Mouse (Mus musculus) CD4-positive helper T cell, adult 2 months (primary cell): ENCODE measurements at regions not wholly inside any gene's neighbourhood (a gene's known extent, or its start where the extent isn't known, plus 50 kb on each side); places are given as distances from the start of the nearest gene placed in this dataset.
A peak's percentile ranks its signal among the peaks of the same experiment; 100 is the strongest.
"Not testable (repeated sequence)": the region's sequence is repeated elsewhere in the genome, so short reads cannot be mapped to it uniquely, and the experiment has no call there.

Experiments
- DNase-seq: peaks from one replicate; pipeline ENCODE4 v3.0.0-alpha.2; 2012; ENCODE audit warnings: low read depth, missing footprints, low spot score

DNA sequence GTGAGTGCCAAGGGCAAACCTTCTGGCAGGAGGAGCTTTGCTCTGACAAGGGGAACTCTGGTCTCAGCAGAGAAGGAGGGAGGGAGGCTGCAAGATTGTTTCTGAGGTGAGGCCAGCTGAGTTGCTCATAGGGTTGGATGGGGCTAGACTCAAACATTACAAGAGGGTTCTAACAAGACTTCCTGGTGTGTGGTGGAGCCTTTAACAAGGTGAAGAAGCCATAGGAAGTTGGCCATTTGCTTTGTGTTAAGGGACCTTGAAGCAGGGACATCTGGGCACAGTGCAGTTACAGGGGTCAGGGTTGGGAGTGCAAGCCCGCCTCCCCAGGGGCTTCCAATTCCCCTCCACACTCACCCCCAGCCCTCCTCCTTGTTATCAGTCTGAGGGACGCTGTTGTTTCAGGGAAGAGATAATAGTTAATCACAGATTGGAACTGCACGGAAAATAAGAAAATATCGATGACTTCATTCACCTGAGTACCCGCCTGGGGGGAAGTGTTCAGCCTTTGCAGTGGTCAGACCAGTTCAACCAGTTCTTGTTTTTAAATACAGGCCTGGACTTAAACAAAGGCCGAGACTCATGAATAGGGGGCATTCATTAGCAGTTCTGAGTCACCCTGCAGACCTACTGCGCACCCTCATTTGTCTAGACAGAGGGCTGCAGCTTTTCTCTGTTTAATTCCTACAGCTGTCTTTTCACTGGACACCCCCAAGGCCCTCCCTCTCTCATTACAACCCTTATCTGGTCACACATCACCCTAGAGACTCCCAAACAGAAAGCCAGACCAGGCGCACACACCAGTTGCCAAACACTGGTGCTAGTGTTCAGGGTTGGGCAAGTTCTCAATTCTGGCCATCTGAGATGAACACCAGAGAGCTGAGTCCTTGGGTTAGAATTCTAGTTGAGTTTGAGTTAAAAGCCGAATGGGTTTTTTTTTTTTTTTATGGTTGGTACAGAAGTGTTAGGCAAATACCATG, 139.5 kb downstream of the Bcl2l11 start:
- DNase-seq = no peak

DNA sequence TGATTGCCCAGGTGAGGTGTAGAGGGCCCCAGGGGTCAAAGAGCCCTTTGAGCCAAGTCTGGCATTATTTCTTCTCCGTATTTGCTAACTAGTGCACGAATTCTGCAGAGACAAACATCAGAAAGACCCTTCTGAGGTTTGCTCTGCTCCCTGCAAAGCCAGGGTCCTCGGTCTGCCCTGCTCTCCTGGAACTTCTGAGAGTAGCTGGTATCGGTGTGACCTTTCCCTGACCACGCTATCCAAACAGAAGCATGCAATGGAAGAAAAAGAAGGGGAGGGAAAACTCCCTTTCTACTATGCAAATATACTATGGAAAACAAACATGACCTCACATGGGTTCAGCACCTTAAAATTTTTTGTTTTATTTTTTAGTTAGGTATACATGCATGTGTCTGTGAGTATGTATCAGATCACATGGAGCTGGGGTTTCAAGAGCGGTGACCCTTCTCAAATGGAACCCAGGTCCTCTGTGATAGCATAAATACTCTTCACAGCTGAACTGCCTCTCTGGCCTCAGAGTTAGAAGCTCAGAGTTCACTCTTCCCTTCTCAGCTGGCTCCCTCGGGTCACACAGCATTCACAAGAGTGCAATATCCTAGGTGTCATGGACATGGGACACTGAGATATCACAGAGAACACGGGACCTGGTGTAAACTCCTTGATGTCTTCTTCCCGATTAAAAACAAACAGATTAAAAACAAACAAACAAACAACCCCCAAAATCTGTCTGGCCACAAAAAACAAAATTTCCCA, 144.7 kb downstream of the Bcl2l11 start:
- DNase-seq = no peak

DNA sequence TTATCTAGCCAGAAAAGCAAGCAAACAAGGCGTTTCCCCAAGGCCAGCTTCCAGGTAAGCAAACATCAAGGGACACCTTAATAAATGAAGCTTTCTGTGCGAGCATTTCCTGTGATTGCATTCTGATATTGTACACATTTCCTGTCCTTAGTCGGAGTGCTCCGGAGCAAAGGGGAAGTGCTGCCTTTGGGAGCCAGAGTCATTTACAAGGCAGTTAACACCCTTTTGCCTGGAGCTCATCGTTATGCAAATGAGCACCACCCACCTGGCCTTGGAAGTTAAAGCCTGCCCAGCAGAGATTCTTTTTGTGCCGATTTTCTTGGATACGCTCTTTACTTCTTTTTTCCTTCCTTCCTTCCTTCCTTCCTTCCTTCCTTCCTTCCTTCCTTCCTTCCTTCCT, 147.0 kb downstream of the Bcl2l11 start:
- DNase-seq = no peak

DNA sequence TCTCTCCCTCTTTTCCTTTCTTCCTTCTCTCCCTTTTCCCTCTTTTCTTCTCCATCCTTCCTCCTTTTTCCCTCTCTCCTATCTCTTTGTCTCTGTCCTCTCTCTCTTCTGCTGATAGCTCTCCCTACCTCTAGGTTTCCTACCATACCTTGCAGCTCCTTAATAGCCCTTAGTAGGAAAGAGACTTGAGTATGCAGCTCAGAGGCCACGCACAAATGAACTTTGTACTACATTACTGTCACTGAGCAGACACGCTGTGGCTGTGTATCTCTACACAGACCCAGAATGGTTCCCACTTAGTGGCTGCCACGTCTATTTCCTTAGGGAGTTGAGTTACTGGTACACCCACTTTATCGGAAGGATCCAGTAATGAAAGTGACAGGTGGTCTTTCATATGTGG, 147.5 kb downstream of the Bcl2l11 start:
- DNase-seq = no peak

DNA sequence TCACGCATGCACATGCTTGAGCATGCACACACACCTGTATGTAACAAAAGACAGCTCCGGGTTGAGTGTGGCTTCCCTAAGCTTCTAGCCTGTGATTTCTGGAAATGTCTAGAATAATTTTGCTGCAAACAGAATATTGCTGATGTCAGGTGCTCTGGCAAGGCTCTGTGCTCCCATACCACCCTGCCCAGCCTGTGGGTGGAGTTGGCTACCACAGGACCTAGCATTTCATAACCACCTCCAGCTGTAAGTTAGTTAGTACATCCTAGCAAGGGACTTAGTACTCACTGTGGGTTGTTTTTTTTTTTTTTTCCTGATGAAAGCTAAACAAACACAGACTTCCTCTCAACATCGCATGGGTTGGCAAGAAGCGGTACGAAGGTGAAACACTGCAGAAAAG, 150.5 kb downstream of the Bcl2l11 start:
- no peak for DNase-seq

DNA sequence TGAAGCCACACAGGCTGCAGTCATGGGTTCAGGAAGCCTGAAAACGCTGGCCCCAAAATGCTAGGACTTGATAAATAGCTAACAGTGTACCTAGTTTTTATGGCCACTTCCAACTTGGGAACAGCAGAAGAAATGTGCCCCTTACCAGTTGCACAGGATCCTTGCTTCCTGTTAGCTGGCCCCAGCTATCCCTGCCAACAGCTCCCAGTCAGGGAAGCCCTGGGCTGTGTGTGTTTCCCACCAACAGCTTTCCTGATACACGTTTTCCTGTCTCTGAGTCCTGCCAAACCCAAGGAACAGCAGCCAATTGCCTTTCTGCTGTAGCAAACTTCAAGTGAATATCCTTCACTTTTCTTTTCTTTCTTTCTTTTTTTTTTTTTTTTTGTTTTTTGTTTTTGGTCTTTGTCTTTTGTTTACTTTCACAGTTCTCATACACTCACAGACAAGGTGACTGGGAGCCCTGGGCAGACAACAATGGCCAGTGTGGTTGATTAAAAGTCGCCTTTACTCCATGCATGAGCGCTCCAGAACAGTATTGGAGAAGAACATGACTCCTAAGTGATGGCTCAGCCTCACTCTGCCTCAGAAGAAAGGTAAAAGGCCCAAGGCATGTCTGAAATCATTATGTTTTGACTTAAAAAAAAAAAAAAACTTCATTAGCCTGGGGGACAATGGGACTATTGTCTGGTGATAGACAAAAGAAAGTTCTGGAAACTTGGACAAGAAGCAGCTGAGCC, 151.7 kb downstream of the Bcl2l11 start:
- DNase-seq = no peak

DNA sequence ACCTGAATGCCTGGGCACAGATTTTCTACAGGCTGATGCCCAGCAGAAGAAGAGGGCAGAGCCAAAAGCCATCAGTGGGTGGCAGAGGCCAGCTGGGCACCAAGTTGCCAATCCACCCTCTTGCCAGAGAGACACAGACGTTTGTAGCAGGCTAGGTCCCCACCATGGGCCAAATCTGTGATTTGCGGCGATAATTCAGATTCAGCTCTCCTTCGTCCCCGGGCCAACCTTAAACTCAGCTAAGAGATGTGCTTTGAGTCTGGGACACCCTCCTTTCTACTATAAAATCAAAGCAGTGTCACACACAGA, 152.2 kb downstream of the Bcl2l11 start:
- no peak for DNase-seq

DNA sequence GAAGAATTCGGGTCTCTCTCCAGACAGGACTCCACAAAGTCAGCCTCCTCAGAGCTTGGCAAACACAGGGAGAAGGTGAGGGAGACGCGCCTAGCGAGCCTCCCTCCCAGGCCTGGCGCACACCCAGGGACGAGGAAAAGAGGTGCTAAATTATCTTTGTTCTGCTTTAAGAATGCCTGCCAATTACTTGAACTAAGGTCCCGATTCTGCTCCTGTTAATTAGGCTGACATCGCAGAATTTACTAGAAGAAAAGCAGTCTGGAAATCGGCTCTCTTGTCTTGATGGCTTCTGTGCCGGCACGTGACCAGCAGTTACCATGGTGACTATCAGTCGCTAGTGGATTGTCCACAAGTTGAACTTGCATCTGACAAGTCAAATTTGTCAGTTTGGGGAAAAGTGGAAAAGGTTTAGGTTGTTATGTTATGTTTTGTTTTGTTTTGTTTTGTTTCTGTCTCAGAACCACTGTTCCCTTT, 152.8 kb downstream of the Bcl2l11 start:
- no peak for DNase-seq

DNA sequence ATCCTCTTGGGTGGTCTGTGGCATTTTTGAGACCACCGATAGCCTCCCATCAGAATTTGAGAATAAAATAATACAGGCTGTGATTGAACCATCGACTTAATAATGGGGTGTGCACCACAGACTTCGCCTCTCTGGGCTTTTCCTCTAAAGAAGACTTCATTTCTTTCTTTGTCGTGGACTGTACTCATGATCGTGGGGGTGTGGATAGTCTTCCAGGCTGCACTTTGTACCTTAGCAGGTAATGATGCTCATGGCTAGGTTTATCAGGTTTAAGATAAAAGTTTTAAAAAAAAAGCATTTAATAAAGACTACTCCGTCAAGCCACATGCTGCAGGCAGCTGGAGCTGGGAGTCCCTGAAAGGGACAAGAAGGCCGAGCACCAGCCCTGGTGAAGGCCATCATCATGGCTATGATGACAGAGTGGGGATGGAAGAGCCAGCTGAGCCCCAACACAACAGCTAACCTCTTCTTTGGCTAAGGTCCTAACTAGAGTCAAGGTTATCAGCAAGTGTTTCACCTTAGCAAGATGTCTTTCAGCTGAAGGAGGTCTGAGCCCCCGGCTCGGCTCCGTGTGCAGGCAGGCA, 153.4 kb downstream of the Bcl2l11 start:
- DNase-seq = no peak

DNA sequence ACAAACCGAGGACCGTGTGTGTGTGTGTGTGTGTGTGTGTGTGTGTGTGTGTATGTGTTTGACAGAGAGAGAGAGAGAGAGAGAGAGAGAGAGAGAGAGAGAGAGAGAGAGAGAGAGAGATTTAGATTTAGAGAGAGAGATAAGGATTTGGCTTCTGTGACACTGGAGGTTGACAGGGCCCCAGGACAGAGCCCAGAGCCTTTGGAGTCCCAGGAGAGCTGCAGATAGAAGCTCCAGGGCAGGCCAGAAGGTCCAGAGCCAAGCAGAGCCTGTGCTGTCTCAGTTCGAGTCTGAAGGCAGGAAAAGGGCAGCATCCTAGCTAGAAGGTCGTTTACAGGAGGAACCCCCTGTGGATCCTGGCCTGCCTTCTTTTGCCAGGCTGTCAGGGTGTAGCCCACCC, 156.8 kb downstream of the Bcl2l11 start:
- no peak for DNase-seq

DNA sequence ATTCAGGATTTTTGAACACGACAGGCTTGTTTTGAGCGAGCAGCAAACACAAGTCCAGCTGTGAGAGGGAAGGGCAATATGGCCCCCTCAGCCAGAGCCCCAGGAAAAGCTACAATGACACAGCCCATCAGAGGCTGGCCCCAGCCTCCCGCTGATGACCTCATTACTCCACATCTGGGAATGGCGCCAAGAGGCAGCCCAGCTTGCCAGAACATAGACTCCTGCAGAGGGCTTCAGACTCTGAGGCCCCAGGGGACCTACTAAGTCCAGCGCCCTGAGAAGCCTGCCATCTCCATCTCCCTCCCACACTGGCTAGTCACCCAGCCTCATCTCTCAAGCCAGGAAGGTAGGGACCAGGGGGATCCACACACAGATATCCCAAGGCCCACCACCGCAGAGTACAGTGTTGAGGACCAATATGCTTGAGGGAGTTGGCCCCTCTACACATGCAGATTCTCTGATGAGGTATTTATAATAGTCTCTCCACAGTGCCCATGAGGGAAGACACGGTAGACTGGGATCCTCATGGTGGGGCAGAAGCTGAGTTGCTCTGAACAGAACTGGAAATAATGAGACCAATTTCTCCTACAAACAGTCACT, 159.1 kb downstream of the Bcl2l11 start:
- no peak for DNase-seq

DNA sequence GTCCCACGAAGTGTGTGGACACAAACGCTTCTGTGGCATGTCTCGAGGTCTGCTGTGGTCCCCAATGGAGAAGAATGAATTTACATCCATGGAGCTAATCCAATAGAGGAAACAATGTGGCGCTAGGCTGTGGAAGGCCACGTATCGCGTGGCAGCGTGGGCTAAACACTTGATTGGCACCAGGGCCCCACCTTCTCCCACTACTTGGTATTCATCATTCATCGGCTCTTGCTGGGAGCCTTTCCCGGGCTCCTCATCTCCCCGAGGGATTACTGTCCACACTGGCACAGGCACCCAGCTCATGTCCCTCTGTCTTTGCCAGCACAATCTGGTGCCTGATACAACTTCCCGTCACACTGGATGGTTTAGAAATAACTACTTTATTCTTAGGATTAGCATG, 159.6 kb downstream of the Bcl2l11 start:
- no peak for DNase-seq

DNA sequence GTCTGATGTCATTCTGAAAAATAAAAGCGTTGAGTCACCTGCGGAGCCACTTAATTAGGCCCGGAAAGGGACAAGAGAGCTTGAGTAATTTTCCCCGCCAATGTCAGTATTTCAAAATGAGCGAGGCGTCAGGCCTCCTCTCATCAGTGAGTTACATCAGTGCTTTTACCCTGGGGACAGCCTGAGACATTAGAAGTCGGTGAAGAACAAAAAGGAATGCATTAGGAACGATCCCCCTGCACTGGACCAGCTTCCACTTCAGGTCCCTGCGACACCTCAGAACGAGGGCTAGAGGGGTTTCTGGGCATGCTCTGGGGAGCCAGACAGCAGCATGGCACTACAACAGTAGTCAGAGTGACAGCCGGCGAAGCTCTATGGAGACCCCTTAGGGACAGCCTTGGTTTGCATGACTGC, 162.3 kb downstream of the Bcl2l11 start:
- DNase-seq = no peak

DNA sequence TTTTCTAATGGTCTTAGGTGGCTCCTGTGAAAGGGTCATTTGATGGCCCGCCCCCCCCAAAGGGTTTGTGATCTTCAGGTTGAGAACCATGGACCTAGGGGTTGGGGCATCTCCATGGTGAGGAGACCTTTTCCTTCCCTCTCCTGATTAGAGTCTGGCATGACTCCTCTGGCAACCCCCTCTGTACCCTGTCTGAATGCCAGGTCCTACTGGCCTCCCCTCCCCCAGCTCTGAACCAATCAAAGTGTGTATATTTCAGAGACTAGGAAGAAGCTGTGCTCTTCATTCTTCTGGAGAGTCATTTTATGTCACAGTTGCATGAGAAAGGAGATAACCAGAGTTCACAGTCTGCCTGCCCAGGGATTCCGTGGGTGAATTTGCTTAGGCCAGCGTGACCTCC, 164.8 kb downstream of the Bcl2l11 start:
- no peak for DNase-seq

DNA sequence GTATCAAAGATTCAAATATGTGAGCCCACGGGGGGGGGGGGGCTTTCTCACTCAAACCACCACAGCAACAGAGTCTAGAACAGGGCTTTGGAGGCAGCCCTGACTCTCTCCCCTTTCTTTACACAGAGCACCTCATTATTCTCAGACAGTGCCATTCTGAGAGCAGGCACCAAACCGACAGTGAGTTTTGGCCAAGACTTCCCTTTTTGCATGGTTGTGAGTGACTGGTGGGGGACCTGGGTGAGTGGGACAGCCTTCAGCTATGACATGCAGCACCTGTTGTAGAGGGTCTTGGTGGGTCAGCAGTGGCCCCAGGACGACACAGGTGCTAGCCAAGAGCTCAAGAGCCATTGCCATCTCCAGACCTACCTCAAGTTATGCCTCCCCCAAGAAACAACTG, 168.8 kb downstream of the Bcl2l11 start:
- peak; percentile 24 for DNase-seq

DNA sequence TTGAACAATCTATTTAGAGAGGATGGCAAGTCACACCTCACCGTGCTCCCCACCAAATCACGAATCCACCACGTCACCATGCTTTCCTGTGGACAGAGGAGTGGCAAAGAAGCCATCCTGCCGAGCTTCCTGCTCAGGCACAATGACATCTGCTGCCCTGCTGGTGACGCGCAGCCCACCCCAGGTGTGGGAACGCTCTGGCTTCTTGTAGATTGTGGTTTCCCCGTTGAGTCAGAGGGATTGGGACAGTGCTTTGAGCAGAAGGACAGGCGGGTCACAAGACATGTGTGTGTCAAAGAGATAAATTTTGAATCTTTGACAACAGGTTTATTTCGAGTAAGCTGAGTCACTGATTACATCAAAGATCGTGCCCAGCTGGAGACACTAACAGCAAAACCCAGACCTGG, 169.2 kb downstream of the Bcl2l11 start:
- peak; percentile 85 for DNase-seq

DNA sequence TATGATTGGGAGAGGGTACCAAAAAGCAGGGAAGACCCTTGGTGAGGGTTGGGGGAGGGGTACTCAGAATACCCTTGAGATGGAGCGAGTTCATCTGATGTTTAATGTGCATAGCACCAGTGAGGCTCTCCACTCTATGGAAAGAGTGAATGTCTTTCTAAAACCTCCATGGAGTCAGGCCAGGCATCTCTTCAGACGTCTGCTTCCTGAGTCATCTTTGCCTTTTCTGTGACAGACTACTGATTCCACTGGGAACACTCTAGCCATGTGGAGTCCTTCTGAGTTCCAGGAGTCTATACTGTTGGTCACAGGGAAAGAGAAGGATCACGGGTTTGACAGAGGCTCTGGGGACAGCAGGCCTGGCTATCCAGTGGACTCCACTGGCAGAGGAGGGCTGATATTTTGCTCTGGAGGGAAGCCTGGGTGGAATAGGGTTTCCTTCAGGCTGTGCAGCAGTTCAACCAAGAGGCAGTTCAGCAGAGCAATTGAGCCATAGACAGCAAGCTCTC, 169.9 kb downstream of the Bcl2l11 start:
- no peak for DNase-seq

DNA sequence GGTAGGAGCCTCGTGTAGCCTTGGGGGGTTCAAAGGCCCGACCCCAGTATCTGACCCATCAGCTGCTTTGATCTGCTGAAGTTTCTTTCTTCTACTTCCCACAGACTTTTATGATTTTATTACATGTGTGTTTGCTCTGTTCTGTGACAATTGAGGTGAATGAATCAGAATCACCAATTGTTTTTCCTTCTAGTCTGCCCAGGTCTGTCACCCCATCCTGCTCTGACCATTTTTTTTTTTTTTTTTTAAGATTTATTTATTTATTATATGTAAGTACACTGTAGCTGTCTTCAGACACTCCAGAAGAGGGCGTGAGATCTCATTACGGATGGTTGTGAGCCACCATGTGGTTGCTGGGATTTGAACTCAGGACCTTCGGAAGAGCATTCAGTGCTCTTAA, 170.6 kb downstream of the Bcl2l11 start:
- not testable (repeated sequence) for DNase-seq

DNA sequence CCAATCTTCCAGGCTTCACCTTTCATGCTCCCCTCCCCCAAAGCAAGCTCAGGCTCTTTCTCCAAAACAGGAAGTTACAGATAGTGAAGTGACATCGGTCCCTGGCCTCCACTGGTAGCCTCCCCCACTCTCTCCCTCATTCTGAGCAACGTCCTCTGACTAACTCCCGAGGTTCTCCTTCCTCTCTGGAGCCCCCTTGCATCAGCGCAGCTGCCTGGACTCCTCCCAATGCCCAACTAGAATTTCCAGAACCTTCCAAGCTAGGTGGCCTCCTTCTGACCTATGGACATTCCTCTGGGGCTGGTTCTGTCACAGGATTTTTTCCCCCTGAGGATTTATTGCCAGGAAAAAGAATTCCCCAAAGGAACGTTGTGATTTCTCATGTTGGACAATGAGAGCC, 171.1 kb downstream of the Bcl2l11 start:
- DNase-seq = peak; percentile 39

DNA sequence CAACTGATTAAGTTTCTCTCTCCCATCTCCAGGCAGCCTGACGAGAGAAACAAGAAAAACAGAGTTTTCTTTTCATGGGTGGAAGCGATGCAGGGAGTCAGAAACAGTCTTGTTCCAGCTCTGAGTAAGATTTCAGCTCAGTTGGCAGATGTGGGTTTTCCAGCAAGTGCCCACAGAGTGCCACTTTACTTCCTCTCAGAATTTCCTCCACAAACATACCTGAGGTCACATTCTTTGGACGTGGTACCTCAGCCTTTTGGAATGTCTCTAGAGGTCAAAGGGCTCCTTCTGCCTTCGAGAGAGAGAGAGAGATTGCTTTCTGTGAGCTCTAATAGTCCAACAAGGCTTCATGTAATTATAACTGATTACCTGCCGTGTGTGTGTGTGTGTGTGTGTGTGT, 172.0 kb downstream of the Bcl2l11 start:
- DNase-seq = no peak

DNA sequence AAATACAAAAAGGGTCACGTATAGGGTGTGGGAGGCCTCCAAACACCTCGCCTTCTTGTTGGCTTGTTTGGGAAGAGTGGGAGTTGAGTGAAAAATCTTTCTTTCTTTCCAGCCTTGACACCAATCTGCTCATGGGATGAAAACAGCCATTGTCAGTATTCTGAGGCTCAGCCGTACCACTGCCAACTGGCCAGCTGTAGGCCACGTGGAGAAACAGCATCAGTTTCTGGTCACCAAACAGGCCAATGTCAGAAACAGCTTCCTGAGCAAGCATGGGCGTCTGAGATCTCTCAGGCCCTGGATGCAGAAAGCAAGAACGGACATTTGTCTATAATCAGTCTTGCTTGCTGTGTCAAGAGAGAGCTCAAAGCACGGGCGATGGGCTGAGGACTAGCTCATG, 173.2 kb downstream of the Bcl2l11 start:
- DNase-seq = no peak
